Mouse (Mus musculus): ENCODE measurements around the gene S100a5. TPM values are rescaled to one million over a fixed set of nuclear protein-coding genes. Genes with fewer than 3 reads are reported as not detected.
A peak's percentile ranks its signal among the peaks of the same experiment; 100 is the strongest.

S100a5 gene
- not detected for total RNA-seq (2021)
- long read RNA-seq, experiment 1, result 0 reads
- long read RNA-seq, experiment 2, result 0 reads

DNA sequence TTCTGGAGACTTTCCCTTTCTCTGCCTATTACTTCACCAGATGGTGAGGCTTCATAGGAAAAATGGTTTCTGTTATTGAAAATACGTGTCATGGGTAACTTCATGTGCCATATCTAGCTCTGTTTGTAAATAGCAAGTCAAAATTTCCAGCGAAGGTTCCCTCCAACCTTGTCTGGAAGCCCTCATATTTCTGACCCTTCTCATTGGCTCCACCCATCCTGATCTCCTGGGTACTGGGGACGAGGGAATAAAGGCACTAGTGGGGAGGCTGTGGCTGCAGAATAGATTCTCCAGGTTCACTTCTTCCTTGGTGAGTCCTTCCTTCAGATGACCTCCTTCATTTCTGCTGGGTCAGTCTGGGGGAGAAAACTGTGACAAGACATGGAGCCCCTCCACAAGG, at the start of gene S100a5:
Gene S100a5 (plus strand): TSS at position 301 of the 400 bp plus-strand sequence.
- DNase-seq, result no peak

DNA sequence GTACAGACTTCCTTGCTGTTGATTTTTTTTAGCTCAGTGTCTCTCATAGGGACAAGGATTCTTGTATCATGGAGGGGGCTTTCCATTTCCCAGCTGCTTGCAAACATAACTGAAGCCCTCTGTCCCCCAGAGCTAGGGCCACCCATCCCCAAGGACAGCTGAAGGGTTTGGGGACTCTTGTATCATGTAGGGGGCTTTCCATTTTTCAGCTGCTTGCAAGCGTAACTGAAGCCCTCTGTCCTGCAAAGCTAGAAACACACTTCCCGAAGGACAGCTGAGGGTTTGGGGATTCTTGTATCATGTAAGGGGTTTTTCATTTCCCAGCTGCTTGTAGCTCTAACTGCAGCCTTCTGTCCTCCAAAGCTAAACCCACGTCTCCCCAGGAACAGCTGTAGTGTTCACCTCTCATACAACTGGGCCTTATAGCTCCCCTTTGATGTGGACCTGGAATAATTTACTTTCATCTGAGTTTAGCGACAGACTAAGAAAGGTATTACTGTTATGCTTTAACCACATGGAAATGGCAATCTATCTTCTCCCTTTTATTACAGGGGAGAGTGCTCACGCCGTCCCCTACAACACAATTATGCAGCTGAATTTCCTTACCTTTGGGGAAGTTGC, 48.2 kb upstream of the S100a5 start, which contains the start of gene S100a3:
Gene S100a3 (plus strand): TSS at position 571 of the 621 bp plus-strand sequence.
- no peak for DNase-seq

DNA sequence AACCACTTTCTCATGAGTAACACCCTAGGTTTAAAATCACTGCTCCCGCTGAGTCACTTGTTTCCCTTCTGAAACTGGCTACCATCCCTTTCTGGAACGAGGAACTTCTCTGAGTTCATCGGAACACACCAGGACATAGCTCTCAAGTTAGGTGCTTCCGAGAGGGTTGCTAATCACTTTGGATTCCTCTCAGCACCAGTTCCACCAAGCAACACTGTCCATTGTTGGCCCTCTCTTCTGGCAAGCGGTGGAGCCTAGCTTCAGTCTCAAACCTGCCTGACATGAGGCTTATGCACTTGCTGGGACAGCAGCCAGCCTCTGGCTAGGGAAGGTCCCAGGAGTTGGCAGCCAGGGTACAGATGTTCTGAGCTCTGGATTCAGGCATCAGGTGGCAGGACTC, 33.6 kb upstream of the S100a5 start:
- no peak for DNase-seq

- no peak for DNase-seq
These were observed 33.0 kb upstream of the S100a5 start for GRCm38 (mm10) chr3:90575320-90575719.

DNA sequence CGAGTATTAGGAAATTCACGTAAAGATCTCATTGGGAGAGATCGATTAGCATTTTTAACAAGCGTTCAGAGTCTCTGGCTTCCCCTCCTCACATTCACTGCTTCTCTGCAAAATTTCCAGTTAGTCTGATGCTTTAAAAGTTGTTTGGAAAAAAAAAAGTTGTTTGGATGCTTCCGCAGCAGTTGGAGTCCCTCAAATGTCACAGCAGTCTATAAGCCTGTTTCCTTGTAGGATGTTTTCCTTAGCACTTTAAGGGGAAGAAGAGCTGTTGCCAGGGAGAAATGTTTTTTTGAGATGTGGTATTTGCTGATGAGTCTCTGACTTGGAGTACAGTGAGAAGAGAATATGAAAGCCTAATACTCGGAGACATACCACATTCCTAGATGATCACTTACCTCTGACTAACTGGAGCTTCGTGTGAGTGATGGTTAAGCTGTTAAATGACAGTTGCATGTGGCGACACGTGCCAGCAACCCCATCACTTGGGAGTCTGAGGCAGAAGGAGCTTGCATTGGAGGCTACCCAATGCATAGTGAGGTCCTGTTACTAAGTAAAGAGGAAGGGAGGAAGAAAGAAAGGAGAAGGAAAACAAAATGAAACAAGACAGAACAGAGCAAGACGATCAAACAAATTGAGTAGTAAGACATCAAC, 31.8 kb upstream of the S100a5 start:
- DNase-seq, result no peak

DNA sequence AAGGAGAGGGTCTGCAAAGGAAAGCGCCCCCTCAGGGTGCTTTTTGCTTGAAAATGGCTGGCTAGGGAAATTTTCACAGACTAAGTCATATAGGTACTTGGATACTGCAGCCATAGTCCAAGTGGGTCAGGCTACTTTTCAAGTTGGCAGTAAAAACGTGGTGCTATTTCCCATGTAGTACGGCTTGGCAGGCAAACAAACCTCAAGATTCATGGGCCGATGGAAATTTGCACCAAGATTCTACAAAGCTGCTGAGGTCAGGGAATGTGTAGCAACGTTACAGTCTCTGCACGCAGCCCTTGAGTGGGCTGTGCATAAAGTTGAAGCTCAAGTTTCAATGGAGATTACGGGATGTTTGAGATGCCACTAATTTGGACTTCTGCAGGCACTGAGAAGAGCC, 28.9 kb upstream of the S100a5 start:
- DNase-seq, result no peak

- no peak for DNase-seq
These were observed 27.2 kb upstream of the S100a5 start for GRCm38 (mm10) chr3:90581141-90581540.

- DNase-seq, result no peak
These were observed 26.2 kb upstream of the S100a5 start for GRCm38 (mm10) chr3:90582156-90582555.

- no peak for DNase-seq
These were observed 25.8 kb upstream of the S100a5 start for GRCm38 (mm10) chr3:90582556-90582955.

DNA sequence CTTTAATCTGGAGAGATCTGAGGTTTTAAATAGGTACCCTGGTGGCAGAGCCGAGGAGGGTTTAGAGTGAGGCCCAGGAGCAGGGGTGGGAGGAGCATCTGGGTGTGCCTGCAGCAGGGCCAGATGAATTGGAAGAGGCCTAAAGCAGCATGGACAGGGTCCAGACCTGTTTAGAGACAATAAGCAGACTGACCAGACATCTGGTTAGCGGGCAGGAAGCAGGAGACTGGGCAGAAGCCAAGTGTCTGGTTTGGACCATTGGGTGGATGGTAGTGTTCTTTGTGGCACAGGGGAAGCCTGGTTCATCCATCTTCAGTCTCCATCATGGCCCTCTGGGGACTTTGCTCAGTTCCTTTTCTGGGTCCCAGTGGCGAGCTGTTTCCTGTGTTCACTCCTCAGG, 24.4 kb upstream of the S100a5 start:
- DNase-seq, result peak; percentile 23

GRCm38 (mm10) chr3:90585595-90585994, 22.7 kb upstream of the S100a5 start:
- DNase-seq, result peak; percentile 47

DNA sequence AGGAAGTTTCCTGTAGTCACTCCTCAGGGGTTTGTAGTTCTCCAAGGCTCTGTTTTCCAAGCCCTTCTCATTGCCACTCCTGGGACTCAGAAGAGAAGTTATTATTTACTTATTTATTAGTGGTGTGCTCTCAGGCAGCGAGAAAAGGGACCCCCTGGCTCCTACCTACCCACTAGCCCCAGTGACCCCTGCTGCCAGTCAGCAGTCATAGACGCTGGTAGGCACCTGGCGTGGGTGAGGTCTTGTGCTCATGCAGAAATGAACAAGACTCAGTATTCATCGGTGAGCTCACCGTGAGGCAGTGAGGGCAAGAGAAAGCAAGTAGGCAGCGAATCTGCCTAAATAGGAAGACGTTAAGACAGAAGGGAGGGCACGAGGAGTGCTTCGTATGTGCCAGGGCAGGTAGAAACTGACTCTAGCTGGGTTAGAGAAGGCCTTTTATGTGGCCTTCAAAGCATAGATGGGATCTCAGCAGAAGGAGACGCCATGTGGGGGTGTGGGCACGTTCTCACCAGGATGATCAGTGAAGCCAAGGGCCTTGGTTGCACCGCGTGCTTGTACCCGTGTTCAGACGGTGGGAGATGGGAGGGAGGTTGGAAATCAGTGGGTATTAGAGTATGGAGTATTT, 22.2 kb upstream of the S100a5 start:
- peak; percentile 16 for DNase-seq

GRCm38 (mm10) chr3:90586906-90587305, 21.4 kb upstream of the S100a5 start:
- peak; percentile 54 for DNase-seq

DNA sequence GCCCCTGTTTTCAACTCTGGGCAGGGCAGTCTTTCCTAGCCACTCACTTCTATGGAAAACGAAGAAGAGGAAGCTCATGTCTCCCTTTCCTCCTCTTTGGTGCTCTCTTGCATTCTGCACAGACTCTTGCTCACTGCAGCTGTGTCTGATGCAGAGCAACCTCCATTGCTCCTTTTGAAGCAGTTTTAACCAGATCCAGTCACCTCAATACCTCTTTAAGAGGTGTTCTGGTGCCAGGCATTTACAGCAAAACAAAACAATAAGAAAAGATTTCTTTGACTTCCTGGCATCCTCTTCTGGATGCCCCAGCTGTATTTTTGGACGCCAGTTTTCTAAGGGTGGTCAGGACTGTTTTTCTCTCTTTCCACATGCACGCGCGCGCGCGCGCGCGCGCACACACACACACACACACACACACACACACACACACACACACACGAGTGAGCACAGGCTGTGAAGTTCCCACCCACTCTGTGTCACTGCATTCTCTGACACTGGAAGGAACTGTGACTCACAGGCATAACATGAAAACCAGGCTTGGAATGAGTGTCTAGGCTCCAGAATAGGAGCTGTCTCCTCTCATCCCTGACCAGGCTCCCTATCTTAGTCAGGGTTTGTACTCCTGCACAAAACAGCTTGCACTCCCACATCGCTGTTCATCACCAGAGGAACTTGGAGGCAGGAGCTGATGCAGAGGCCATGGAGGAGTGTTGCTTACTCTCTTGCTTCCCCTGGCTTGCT, 20.8 kb upstream of the S100a5 start:
- no peak for DNase-seq

- no peak for DNase-seq
These were observed 18.9 kb upstream of the S100a5 start for GRCm38 (mm10) chr3:90589390-90589789.

DNA sequence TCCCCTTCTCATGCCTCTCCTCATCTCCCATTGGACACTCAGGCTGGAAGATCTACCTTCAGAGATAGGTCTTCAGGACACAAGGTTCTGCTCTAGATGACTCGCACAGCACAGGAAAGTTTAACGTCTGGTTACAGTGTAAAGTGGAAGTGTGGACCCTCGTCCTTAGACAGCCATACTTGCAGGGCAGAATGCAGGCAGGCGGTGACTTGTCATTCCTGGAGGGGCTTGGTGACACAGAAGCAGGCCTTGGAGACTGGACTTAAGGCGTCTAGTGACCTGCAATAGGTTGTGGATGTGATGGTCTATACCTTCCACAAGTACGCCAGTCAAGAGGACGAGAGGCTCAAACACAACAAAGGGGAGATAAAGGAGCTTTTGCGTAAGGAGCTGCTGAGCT, 18.4 kb upstream of the S100a5 start, which contains the start of gene S100a2:
Gene S100a2 (plus strand): TSS at position 301 of the 400 bp plus-strand sequence.
- no peak for DNase-seq

- DNase-seq, result no peak
These were observed 13.9 kb upstream of the S100a5 start for GRCm38 (mm10) chr3:90594466-90594865.

- DNase-seq, result no peak
These were observed 12.8 kb upstream of the S100a5 start for GRCm38 (mm10) chr3:90595556-90595955.

- DNase-seq, result no peak
These were observed 11.5 kb upstream of the S100a5 start for GRCm38 (mm10) chr3:90596810-90597209.

GRCm38 (mm10) chr3:90597736-90598135, 10.6 kb upstream of the S100a5 start:
- DNase-seq, result no peak

DNA sequence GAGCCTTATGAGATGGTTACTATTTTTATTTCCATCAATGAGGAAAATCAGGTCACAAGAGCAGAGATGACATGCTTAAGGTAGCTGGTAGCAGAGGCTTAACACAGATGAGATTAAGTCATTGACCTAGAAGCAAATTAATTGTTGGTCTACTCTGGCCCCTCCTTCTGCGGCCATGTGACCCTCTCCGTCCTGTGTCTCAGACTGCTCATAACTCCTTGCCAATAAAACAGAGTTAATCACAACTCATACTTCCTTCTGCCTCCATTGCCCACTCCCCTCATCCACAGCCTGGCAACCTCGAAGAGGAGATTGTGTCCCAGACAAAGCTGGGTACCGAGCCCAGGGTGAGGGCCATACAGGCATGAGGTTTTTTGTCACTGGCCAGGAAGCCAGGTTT, 10.1 kb upstream of the S100a5 start:
- DNase-seq, result no peak

- no peak for DNase-seq
These were observed 8.9 kb upstream of the S100a5 start for GRCm38 (mm10) chr3:90599401-90599800.

DNA sequence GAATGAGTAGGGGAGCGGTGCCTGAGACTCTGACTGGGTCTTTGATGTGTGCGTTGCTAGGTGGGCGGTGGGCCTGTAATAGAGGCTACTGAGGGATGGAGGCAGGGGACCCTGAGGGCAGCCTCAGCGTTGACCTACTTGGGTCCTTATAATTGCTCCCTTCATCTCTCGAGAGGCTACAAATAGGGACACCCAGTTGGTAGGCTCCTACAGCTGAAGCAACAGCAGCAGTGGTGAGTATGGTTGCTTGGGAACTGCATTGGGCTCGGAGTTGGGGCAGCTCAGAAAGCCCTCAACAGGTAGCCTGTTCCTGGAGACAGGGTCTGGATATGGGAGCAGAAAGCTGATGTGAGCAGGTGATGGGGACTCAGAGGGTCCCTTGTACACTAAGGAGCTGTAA, 8.3 kb upstream of the S100a5 start:
- DNase-seq, result no peak
